Mouse (Mus musculus): ENCODE measurements around the gene Nub1. TPM values are rescaled to one million over a fixed set of nuclear protein-coding genes. Genes with fewer than 3 reads are reported as not detected.

The Nub1 gene
- polyA plus RNA-seq (2015; fragmentation: Nextera tagmentation; extraction: Ambion mirVana), result 31.3 and 32.9 TPM in 2 replicates

GRCm38 (mm10) chr5:24685366-24686093, at the start of gene Nub1:
Gene Nub1, plus strand, starts transcription at chr5:24685532.
- Histone ChIP-seq H3K27ac (peak within 1 kb of the TSS; percentile 98), H3K4me3 (peak within 1 kb of the TSS; percentile 99), H3K4me2 (peak within 1 kb of the TSS; percentile 59), H3K27me3 (no peaks in the 10 kb centered on the region), H3K9me3 (no peaks in the 10 kb centered on the region), H3K4me1 (peaks cover 11% of the 10 kb centered on the region; the same call in 1 of the 2 replicates), H3K9ac (peak within 1 kb of the TSS; percentile 80), H3K36me3 (peaks cover 12% of the 10 kb centered on the region)
- peak; percentile 97 for ATAC-seq (ENCODE audit: insufficient number of reproducible peaks, low FRiP score, low TSS enrichment, low read depth)
- under 1% methylated on average over 53 of the region's 53 CpGs for WGBS

GRCm38 (mm10) chr5:24636987-24637386, 48.3 kb upstream of the Nub1 start:
- no peak overlapping the region for H3K4me3 ChIP-seq
- no peaks in the 10 kb centered on the region for H3K36me3 ChIP-seq
- no peaks in the 10 kb centered on the region for H3K27me3 ChIP-seq
- 73% methylated on average over 4 of the region's 4 CpGs for WGBS
- no peak overlapping the region for H3K4me2 ChIP-seq
- no peaks in the 10 kb centered on the region for H3K9me3 ChIP-seq
- no peak for ATAC-seq (ENCODE audit: insufficient number of reproducible peaks, low FRiP score, low TSS enrichment, low read depth)
- H3K9ac ChIP-seq, result no peak overlapping the region
- no peak overlapping the region for H3K27ac ChIP-seq
- no peaks in the 10 kb centered on the region for H3K4me1 ChIP-seq

- Histone ChIP-seq H3K4me3 (no peak overlapping the region), H3K27ac (no peak overlapping the region), H3K9ac (no peak overlapping the region), H3K4me1 (no peaks in the 10 kb centered on the region), H3K9me3 (no peaks in the 10 kb centered on the region), H3K4me2 (no peak overlapping the region), H3K36me3 (no peaks in the 10 kb centered on the region), H3K27me3 (no peaks in the 10 kb centered on the region)
- no peak for ATAC-seq (ENCODE audit: insufficient number of reproducible peaks, low FRiP score, low TSS enrichment, low read depth)
- 58% methylated on average over 6 of the region's 6 CpGs for WGBS
Observed at GRCm38 (mm10) chr5:24638131-24638530, 47.2 kb upstream of the Nub1 start.

- Histone ChIP-seq H3K36me3 (no peaks in the 10 kb centered on the region), H3K4me3 (no peak overlapping the region), H3K9ac (no peak overlapping the region), H3K4me1 (no peaks in the 10 kb centered on the region), H3K4me2 (no peak overlapping the region), H3K9me3 (no peaks in the 10 kb centered on the region), H3K27me3 (no peaks in the 10 kb centered on the region), H3K27ac (no peak overlapping the region)
- no peak for ATAC-seq (ENCODE audit: insufficient number of reproducible peaks, low FRiP score, low TSS enrichment, low read depth)
- WGBS, result 75% methylated on average over 6 of the region's 6 CpGs
Observed at GRCm38 (mm10) chr5:24639081-24639480, 46.3 kb upstream of the Nub1 start.

- 83% methylated on average over 1 of the region's 1 CpGs for WGBS
- Histone ChIP-seq H3K4me3 (no peak overlapping the region), H3K27ac (no peak overlapping the region), H3K4me1 (no peaks in the 10 kb centered on the region), H3K36me3 (no peaks in the 10 kb centered on the region), H3K27me3 (no peaks in the 10 kb centered on the region), H3K9ac (no peak overlapping the region), H3K4me2 (no peak overlapping the region), H3K9me3 (no peaks in the 10 kb centered on the region)
- ATAC-seq (ENCODE audit: insufficient number of reproducible peaks, low FRiP score, low TSS enrichment, low read depth), result no peak
Observed at GRCm38 (mm10) chr5:24645454-24645853, 39.9 kb upstream of the Nub1 start.

GRCm38 (mm10) chr5:24649231-24649630, 36.1 kb upstream of the Nub1 start:
- no peak for ATAC-seq (ENCODE audit: insufficient number of reproducible peaks, low FRiP score, low TSS enrichment, low read depth)
- Histone ChIP-seq H3K4me1 (no peaks in the 10 kb centered on the region), H3K27me3 (no peaks in the 10 kb centered on the region), H3K4me3 (no peak overlapping the region), H3K27ac (no peak overlapping the region), H3K36me3 (no peaks in the 10 kb centered on the region), H3K9me3 (no peaks in the 10 kb centered on the region), H3K4me2 (no peak overlapping the region), H3K9ac (no peak overlapping the region)
- WGBS, result 60% methylated on average over 4 of the region's 4 CpGs

GRCm38 (mm10) chr5:24649701-24650100, 35.6 kb upstream of the Nub1 start:
- Histone ChIP-seq H3K4me3 (no peak overlapping the region), H3K9me3 (no peaks in the 10 kb centered on the region), H3K4me1 (no peaks in the 10 kb centered on the region), H3K36me3 (no peaks in the 10 kb centered on the region), H3K4me2 (no peak overlapping the region), H3K9ac (no peak overlapping the region), H3K27ac (no peak overlapping the region), H3K27me3 (no peaks in the 10 kb centered on the region)
- WGBS, result 62% methylated on average over 7 of the region's 7 CpGs
- ATAC-seq (ENCODE audit: insufficient number of reproducible peaks, low FRiP score, low TSS enrichment, low read depth), result no peak

GRCm38 (mm10) chr5:24651356-24651755, 34.0 kb upstream of the Nub1 start:
- no peak for ATAC-seq (ENCODE audit: insufficient number of reproducible peaks, low FRiP score, low TSS enrichment, low read depth)
- H3K9me3 ChIP-seq, result no peaks in the 10 kb centered on the region
- 80% methylated on average over 6 of the region's 6 CpGs for WGBS

GRCm38 (mm10) chr5:24651768-24652752, 33.3 kb upstream of the Nub1 start:
- no peaks in the 10 kb centered on the region for H3K36me3 ChIP-seq
- 22% methylated on average over 22 of the region's 25 CpGs for WGBS
- H3K27me3 ChIP-seq, result no peaks in the 10 kb centered on the region
- H3K4me2 ChIP-seq, result no peak overlapping the region
- no peak overlapping the region for H3K9ac ChIP-seq
- ATAC-seq (ENCODE audit: insufficient number of reproducible peaks, low FRiP score, low TSS enrichment, low read depth), result 0 out of 2 replicates have a peak, but pooled peaks have one; percentile 47
- no peaks in the 10 kb centered on the region for H3K9me3 ChIP-seq
- no peak overlapping the region for H3K4me3 ChIP-seq
- no peaks in the 10 kb centered on the region for H3K4me1 ChIP-seq
- H3K27ac ChIP-seq, result no peak overlapping the region

More at GRCm38 (mm10) chr5:24651356-24651755, 34.0 kb upstream of the Nub1 start:
- no peaks in the 10 kb centered on the region for H3K4me1 ChIP-seq
- H3K27me3 ChIP-seq, result no peaks in the 10 kb centered on the region
- no peak overlapping the region for H3K4me2 ChIP-seq
- no peak overlapping the region for H3K9ac ChIP-seq
- H3K36me3 ChIP-seq, result no peaks in the 10 kb centered on the region
- H3K4me3 ChIP-seq, result no peak overlapping the region
- no peak overlapping the region for H3K27ac ChIP-seq

- H3K4me3 ChIP-seq, result no peak overlapping the region
- 0 out of 2 replicates have a peak, but pooled peaks have one; percentile 8 for ATAC-seq (ENCODE audit: insufficient number of reproducible peaks, low FRiP score, low TSS enrichment, low read depth)
- H3K9ac ChIP-seq, result no peak overlapping the region
- no peaks in the 10 kb centered on the region for H3K36me3 ChIP-seq
- WGBS, result 81% methylated on average over 5 of the region's 5 CpGs
- H3K4me1 ChIP-seq, result no peaks in the 10 kb centered on the region
- no peak overlapping the region for H3K4me2 ChIP-seq
- H3K9me3 ChIP-seq, result no peaks in the 10 kb centered on the region
- no peaks in the 10 kb centered on the region for H3K27me3 ChIP-seq
- no peak overlapping the region for H3K27ac ChIP-seq
Observed at GRCm38 (mm10) chr5:24652780-24653179, 32.6 kb upstream of the Nub1 start.

- ATAC-seq (ENCODE audit: insufficient number of reproducible peaks, low FRiP score, low TSS enrichment, low read depth), result no peak
Observed at GRCm38 (mm10) chr5:24654491-24654890, 30.8 kb upstream of the Nub1 start.

GRCm38 (mm10) chr5:24657113-24657512, 28.2 kb upstream of the Nub1 start:
- no peak for ATAC-seq (ENCODE audit: insufficient number of reproducible peaks, low FRiP score, low TSS enrichment, low read depth)
- no peaks in the 10 kb centered on the region for H3K27me3 ChIP-seq
- H3K27ac ChIP-seq, result no peak overlapping the region
- no peaks in the 10 kb centered on the region for H3K36me3 ChIP-seq
- H3K4me1 ChIP-seq, result no peaks in the 10 kb centered on the region
- H3K4me3 ChIP-seq, result no peak overlapping the region
- no peak overlapping the region for H3K9ac ChIP-seq
- WGBS, result 17% methylated on average over 2 of the region's 2 CpGs
- H3K4me2 ChIP-seq, result no peak overlapping the region
- no peaks in the 10 kb centered on the region for H3K9me3 ChIP-seq

More at GRCm38 (mm10) chr5:24654491-24654890, 30.8 kb upstream of the Nub1 start:
- no peak overlapping the region for H3K9ac ChIP-seq
- H3K4me2 ChIP-seq, result no peak overlapping the region
- H3K4me3 ChIP-seq, result no peak overlapping the region
- H3K9me3 ChIP-seq, result no peaks in the 10 kb centered on the region
- no peak overlapping the region for H3K27ac ChIP-seq
- H3K4me1 ChIP-seq, result no peaks in the 10 kb centered on the region
- no peaks in the 10 kb centered on the region for H3K36me3 ChIP-seq
- H3K27me3 ChIP-seq, result no peaks in the 10 kb centered on the region
- WGBS, result 81% methylated on average over 6 of the region's 6 CpGs
